ENCODE assay signal across 19 mouse cellular contexts in genomic region chr17:48065081-48065501, GRCm38 (mm10). TPM values are rescaled to one million over a fixed set of nuclear protein-coding genes. Genes with fewer than 3 reads are reported as not detected.
DNase-seq lines count a peak whose midpoint lies in the region; ATAC-seq lines count a peak whose summit lies in the region.
"Had no signal": no experiment of that assay in that cellular context is flagged by ENCODE, and none has a peak within 500 bp of the region (broad histone marks: within the 10 kb centered on the region; RNA-seq: fewer than 3 reads in every experiment).

No protein-coding gene starts in this region.

- H3K4me2 ChIP-seq in hindbrain, embryonic 16.5 days (ENCODE audit: low read length): no peak overlapping the region
- H3K4me2 ChIP-seq in hindbrain, embryonic 12.5 days (replicated peaks): no peak overlapping the region
- 0 out of 2 replicates have a peak overlapping the region, but pooled peaks have one; percentile 19 for H3K4me2 ChIP-seq in embryonic facial prominence, embryonic 12.5 days (replicated peaks)

- H3K27ac ChIP-seq in hindbrain, embryonic 16.5 days (ENCODE audit: low read depth, low read length): no peak overlapping the region
- no peak overlapping the region for H3K27ac ChIP-seq in hindbrain, embryonic 12.5 days
- H3K27ac ChIP-seq in embryonic facial prominence, embryonic 12.5 days: peak overlapping the region; percentile 91

- H3K4me1 ChIP-seq in hindbrain, embryonic 16.5 days (ENCODE audit: control insufficient read depth, insufficient read depth, low read depth, low read length): peaks cover 4% of the 10 kb centered on the region; the same call in 1 of the 2 replicates
- peaks cover 13% of the 10 kb centered on the region for H3K4me1 ChIP-seq in hindbrain, embryonic 12.5 days
- peaks cover 31% of the 10 kb centered on the region for H3K4me1 ChIP-seq in embryonic facial prominence, embryonic 12.5 days

- DNase-seq in forelimb bud, embryonic 11.5 days (ENCODE audit: low read depth, low spot score): peak; percentile 40
- DNase-seq in retina, adult 2 months (ENCODE audit: low read depth, low spot score): peak; percentile 67
- no peak for DNase-seq in left cerebral cortex, postnatal 25 days (ENCODE audit: low spot score in 2 of 2)
- no peak for DNase-seq in kidney, adult 11 months
- DNase-seq: cerebellum, adult 9-11 months; gastrocnemius, postnatal 10 days; heart, postnatal 4 days; kidney, postnatal 25 days; lung, adult 2 months; spleen, adult 18-20 months had no signal

- H3K9ac ChIP-seq in hindbrain, embryonic 16.5 days (ENCODE audit: low read depth, low read length): no peak overlapping the region
- no peak overlapping the region for H3K9ac ChIP-seq in hindbrain, embryonic 12.5 days
- no peak overlapping the region for H3K9ac ChIP-seq in embryonic facial prominence, embryonic 12.5 days

- ATAC-seq in hindbrain, embryonic 16.5 days: peak; percentile 54; the same call in 1 of the 2 replicates
- no peak for ATAC-seq in hindbrain, embryonic 12.5 days (ENCODE audit: low FRiP score)
- no peak for ATAC-seq in embryonic facial prominence, embryonic 12.5 days (ENCODE audit: insufficient number of reproducible peaks, insufficient read depth, low FRiP score, low TSS enrichment)
- ATAC-seq: intestine, embryonic 16.5 days had no signal

- H3K4me3 ChIP-seq in hindbrain, embryonic 16.5 days (ENCODE audit: low read length): no peak overlapping the region
- H3K4me3 ChIP-seq in hindbrain, embryonic 12.5 days: no peak overlapping the region
- H3K4me3 ChIP-seq in embryonic facial prominence, embryonic 12.5 days: no peak overlapping the region
- H3K4me3 ChIP-seq: erythroblast, embryonic 14.5 days had no signal

- no peaks in the 10 kb centered on the region for H3K36me3 ChIP-seq in hindbrain, embryonic 16.5 days (ENCODE audit: control insufficient read depth, insufficient read depth, low read length)
- no peaks in the 10 kb centered on the region for H3K36me3 ChIP-seq in hindbrain, embryonic 12.5 days
- H3K36me3 ChIP-seq in embryonic facial prominence, embryonic 12.5 days: no peaks in the 10 kb centered on the region
- H3K36me3 ChIP-seq: G1E had no signal

- 38% methylated on average over 5 of the region's 5 CpGs for WGBS in hindbrain, embryonic 16.5 days
- WGBS in hindbrain, embryonic 12.5 days: 31% methylated on average over 5 of the region's 5 CpGs
- 26% methylated on average over 5 of the region's 5 CpGs for WGBS in embryonic facial prominence, embryonic 12.5 days

- no peaks in the 10 kb centered on the region for H3K9me3 ChIP-seq in hindbrain, embryonic 16.5 days (ENCODE audit: control insufficient read depth, low read length)
- H3K9me3 ChIP-seq in hindbrain, embryonic 12.5 days (replicated peaks): no peaks in the 10 kb centered on the region
- no peaks in the 10 kb centered on the region for H3K9me3 ChIP-seq in embryonic facial prominence, embryonic 12.5 days

- intact Hi-C loops in left cerebral cortex, postnatal 25 days (cut with DNase I): no loop called here

- no peaks in the 10 kb centered on the region for H3K27me3 ChIP-seq in hindbrain, embryonic 16.5 days (replicated peaks; ENCODE audit: control insufficient read depth, insufficient read depth, low read length)
- 0 out of 2 replicates have a peak, but pooled peaks cover 4% of the 10 kb centered on the region for H3K27me3 ChIP-seq in hindbrain, embryonic 12.5 days
- H3K27me3 ChIP-seq in embryonic facial prominence, embryonic 12.5 days: no peaks in the 10 kb centered on the region

RNA-seq across cellular contexts. Expression of gene 1700067P10Rik, which starts 24.0 kb away (rescaled TPM):
- 0.24 TPM in 2 replicates for polyA plus RNA-seq in hindbrain, embryonic 16.5 days (2015; fragmentation: Nextera tagmentation; extraction: Ambion mirVana)
- 0.26 TPM in 1 of 2 replicates, not detected in the other for polyA plus RNA-seq in hindbrain, embryonic 12.5 days (2016; fragmentation: Nextera tagmentation; extraction: Ambion mirVana)
- not detected in 2 replicates for polyA plus RNA-seq in embryonic facial prominence, embryonic 12.5 days (2016; fragmentation: Nextera tagmentation; extraction: Ambion mirVana)
- total RNA-seq in left cerebral cortex, postnatal 25 days (2021): not detected
- total RNA-seq: gastrocnemius, postnatal 10 days; heart, postnatal 4 days; left cerebral cortex, postnatal 10 days; megakaryocyte, adult 5-6 weeks had no signal
- polyA plus RNA-seq: C2C12; G1E; intestine, embryonic 16.5 days; lung, adult 2 months had no signal

RNA-seq across cellular contexts. Expression of gene 1700122O11Rik, which starts 27.0 kb away (rescaled TPM):
- not detected in 2 replicates for polyA plus RNA-seq in hindbrain, embryonic 16.5 days (2015; fragmentation: Nextera tagmentation; extraction: Ambion mirVana)
- polyA plus RNA-seq in hindbrain, embryonic 12.5 days (2016; fragmentation: Nextera tagmentation; extraction: Ambion mirVana): not detected in 2 replicates
- polyA plus RNA-seq in embryonic facial prominence, embryonic 12.5 days (2016; fragmentation: Nextera tagmentation; extraction: Ambion mirVana): not detected in 2 replicates
- total RNA-seq in left cerebral cortex, postnatal 25 days (2021): not detected
- total RNA-seq: G1E; gastrocnemius, postnatal 10 days; heart, postnatal 4 days; left cerebral cortex, postnatal 10 days; megakaryocyte, adult 5-6 weeks had no signal
- polyA plus RNA-seq: C2C12; erythroblast, embryonic 14.5 days; G1E; intestine, embryonic 16.5 days; lung, adult 2 months had no signal

Comparison
In these comparisons a context has a peak if more than half of its experiments do, and no peak if none do; other contexts are left out.
1. DNase-seq: peak in forelimb bud, embryonic 11.5 days (single experiment) and retina, adult 2 months (single experiment); none in left cerebral cortex, postnatal 25 days (0 of 2) and kidney, adult 11 months (single experiment).